Mouse (Mus musculus) c-Kit-positive CD71-positive TER-119-negative erythroid progenitor cells, embryonic 14.5 days (primary cell): ENCODE measurements around the gene Rgs3.

Source experiments
- DNase-seq: peaks from one replicate; pipeline ENCODE4 v3.0.0-alpha.2; 2013; ENCODE audit warnings: low read depth

The Rgs3 gene

GRCm38 (mm10) chr4:62653922-62654661 lies 94.4 kb downstream of the Rgs3 start:
- DNase-seq, result no peak

DNA sequence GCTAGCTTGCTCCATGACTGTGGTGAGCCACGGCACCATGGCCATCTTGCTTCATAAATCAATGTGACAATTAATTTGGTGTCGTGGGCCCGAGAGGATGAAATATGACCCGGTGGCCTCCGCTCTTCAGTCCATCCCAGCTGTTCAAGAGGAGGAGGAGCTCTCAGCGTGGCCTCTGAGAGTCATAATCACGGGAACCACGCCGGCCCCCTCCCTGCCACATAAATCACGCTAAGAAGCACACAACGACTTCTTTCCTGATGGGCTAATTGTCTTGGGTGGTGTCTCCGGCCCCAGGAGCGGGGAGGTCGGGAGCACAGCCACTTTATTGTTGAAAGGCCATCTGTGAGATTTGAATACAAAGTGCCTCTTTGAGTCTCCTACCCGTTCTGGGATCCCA lies 99.6 kb downstream of the Rgs3 start:
- no peak for DNase-seq

GRCm38 (mm10) chr4:62659861-62660553 lies 100.4 kb downstream of the Rgs3 start:
- DNase-seq, result no peak

DNA sequence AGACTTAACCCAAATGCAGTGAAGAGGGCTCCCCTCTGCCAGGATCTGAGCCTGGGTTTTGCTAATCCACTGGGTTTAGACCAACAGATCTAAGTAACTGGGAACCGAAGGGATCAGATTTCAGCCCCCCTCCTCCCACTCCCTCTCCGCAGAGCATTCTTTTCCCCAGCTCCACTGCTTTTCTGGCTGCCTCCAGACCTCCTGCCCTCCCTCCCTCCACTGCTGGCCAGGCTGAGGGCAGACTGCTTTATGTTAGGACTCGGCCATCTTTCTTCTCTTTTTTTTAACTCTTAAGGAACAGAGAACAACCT lies 100.9 kb downstream of the Rgs3 start:
- no peak for DNase-seq

GRCm38 (mm10) chr4:62661311-62661849 lies 101.7 kb downstream of the Rgs3 start:
- DNase-seq, result no peak

- DNase-seq, result no peak
Observed at GRCm38 (mm10) chr4:62663348-62663747, 103.7 kb downstream of the Rgs3 start.

DNA sequence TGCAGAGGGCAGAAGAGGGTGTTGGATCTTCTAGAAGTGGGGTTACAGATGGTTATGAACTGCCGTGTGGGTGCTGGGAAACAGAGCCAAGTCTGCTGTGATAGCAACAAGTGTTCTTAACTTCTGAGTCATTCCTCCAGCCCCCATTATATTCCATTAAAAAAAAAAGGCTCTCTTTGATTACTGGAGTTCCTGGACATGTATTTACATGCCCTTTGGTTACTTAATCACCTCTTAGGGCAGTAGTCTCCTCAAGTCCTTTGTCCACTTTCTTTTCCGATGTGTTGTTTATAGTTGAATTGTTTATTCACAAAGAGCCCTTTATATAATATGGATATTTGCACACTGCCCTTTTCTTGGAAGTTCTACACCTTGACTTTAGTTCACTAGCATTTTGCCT lies 106.2 kb downstream of the Rgs3 start:
- DNase-seq, result no peak

- DNase-seq, result no peak
Observed at GRCm38 (mm10) chr4:62668666-62669065, 109.0 kb downstream of the Rgs3 start.

DNA sequence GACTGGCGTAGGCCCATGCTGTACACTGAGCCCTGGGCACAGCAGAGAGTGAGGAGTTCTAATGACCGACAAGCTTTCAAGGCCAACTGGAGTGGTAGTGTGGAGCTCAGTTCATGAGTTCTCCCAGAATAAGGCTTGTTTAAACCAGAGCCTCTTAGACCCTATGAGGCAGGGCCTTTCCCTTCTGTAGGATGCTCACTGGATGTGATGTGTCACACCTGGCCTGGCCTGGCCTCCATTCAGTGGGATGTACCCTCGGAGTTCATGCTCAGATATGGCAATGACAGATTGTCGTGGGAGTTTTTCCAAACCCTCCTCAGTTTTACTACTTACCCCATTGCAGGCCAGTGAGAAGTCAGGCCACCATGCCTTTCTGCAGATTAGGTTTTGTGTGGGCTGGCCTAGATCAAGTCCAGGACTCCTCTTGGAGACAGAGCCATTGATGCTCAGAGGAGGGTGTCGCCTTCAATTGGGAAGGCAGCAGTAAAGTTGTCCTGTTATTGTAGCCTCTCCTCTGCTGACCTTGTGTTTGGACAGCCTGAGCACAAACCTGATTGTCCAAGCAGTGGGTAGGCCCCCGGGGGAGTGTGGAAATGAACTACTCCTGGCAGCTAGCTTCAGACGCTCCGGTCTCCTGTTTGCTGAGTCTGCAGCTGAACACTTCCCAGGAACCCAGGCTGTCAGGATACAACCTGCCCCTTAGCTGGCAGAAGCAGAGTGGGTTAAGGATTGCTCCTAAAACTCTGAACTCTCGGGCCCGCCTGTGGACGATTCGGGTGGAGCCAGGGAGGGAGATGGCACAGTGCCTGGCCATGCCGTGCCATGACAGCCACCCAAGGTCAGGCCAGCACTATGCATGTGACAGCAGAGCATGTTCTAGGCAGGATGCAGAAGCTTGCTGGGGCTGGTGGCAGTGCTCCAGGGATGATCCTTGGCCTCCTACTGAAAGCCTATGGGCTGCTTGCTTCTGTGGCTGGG lies 109.7 kb downstream of the Rgs3 start:
- no peak for DNase-seq

DNA sequence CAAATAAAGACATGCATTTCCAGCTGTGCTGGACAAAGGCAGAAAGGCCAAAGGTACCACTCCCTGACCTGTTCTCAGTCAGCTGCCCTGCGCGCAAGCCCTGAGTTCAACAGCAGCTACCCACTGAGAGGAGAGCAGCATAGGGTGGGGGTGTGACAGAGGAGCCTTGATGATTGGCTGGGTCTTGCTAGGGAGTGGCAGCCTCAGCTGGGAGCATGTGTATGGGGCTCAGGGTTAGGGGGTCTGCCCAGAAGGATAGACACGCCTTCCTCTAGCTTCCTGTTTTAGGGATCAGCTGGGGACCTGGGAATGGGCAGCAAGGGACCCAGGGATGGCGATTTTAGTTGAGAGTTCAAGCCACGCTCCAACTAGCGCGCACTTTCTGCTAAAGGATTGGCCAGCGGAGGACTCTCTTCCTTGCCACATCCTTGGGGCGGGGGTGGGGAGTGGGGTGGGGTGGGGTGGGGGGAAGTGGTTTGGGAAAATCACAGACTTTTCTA lies 113.9 kb downstream of the Rgs3 start:
- DNase-seq, result no peak

DNA sequence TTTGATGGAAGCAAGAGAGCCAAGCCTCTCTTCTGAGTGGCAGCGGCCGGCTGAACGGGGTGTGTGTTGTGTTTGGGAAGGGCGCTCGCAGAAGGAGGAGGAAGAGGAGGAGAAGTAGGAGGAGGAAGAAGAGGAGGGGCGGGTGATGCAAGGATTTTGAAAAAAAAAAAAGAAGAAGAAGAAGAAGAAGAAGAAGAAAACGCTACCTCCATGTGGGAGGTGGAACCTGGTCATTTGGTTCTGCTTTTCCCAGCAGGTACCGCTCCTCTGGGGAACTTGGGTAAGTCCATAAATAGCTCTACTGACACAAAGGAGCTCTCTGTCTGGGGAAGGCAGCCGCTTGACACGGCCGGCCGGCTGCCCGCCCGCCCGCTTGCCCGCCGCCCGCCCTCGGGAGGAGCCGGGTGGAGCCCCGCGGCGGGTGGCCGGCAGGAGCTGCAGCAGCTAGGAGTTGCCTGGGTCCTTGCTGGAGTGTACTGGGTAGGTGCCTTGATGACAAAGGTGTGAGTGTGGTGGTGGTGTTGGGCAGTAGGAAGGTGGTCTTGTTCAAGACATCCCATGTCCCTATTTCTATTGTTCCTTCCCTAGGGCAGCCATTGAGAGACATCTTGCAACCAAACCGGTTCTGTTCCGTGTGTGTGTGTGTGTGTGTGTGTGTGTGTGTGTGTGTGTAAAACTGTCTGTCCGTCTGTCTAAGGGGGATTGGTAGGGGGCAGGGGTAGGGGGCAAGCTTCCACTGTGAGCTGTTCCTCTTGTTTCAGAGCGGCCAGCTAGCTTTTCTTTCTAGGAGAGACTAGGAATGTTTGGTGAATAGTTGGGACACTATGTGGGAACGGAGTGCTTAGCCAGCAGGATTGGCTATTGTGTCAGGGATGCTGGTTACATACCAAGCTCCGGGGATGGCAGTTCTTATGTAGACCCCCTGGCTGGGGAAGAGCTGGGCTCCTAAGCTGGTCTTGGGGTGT lies 114.7 kb downstream of the Rgs3 start:
- no peak for DNase-seq

DNA sequence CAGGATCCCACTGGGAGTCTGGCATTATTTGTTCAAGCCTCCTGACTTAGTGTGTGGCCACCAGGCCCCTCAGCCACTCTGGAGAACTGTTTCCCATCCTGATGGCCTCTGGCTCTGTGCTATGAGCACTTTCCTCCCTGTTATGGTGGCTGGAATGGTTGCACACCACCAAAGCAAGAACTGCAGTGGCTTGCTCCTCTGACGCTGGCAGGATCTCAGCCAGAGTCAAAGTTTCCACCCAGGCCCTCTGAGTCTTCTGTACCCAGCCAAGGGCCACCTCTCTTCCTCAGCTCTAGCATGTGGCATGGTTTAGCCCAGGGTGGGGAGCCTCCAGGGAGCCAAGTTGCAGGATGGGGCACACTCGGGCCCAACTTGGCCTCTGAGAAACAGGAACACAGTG lies 115.7 kb downstream of the Rgs3 start:
- no peak for DNase-seq

- DNase-seq, result no peak
Observed at GRCm38 (mm10) chr4:62677047-62677737, 117.5 kb downstream of the Rgs3 start.

GRCm38 (mm10) chr4:62679157-62679556 lies 119.5 kb downstream of the Rgs3 start:
- DNase-seq, result no peak

DNA sequence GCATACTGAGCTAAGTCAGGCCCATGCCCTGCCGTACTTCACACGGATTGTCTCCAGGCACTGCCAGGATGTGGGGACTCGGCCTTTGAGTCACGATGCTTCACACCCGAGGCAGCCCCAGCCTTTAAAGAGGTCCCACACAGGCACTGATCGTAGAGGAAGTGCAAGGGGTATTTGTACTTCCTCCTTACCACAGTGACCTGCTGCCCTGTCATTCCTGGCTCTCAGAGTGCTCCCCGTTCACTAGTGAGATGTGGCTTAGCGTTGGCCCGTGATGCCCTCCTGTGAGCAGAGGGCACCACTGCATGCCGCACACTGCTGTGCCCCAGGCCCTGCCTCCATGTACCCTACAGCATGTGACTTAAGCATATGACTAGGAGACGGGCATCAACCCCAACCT lies 121.8 kb downstream of the Rgs3 start:
- DNase-seq, result no peak

DNA sequence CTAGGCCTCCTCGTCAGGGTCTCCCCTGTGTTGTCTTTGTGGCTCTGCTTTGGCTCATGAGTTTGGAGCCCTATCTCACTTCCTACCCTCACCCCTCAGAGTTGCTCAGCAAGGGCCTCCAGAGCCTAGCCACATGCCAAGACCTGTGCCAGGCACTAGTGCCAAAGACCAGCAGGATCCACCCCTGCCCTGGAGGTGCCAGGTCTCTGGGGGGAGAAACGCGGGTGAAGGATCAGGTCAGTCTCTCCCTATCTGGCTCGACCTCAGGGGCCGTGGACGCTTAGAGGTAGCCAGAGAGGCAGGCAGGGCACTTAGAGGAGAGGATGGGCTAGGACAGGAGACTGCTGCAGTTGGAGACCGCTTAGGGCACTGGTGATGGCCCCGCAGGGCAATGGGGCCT lies 122.7 kb downstream of the Rgs3 start:
- no peak for DNase-seq

GRCm38 (mm10) chr4:62683148-62683547 lies 123.5 kb downstream of the Rgs3 start:
- DNase-seq, result no peak

GRCm38 (mm10) chr4:62684351-62684750 lies 124.7 kb downstream of the Rgs3 start:
- no peak for DNase-seq

GRCm38 (mm10) chr4:62685268-62685667 lies 125.6 kb downstream of the Rgs3 start:
- DNase-seq, result no peak

DNA sequence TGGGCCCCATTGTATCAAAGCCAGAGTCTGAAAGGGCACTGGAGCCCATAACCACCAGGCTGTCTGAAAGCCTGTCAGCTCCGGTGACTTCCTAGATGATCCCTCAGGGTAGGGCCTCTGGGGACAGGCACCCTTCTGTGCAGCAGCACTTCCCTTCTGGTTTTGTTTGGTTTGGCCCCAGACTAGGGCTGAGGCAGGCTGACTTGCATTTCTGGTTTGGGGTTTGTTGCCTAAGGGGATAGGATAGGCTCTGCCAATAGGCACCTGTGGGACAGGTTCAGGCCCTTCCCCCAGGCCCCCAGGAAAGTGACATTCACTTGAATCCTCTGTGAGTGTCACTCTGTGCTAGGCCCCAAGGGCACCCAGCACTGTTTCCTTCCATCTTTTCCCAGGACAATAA lies 127.1 kb downstream of the Rgs3 start:
- DNase-seq, result no peak
